Mouse (Mus musculus): Measurements from ENCODE around the gene Mroh3. TPM values are rescaled to one million over a fixed set of nuclear protein-coding genes. Genes with fewer than 3 reads are reported as not detected.

The Mroh3 gene
- polyA plus RNA-seq, 1 experiment from 2014 or later = not detected

DNA sequence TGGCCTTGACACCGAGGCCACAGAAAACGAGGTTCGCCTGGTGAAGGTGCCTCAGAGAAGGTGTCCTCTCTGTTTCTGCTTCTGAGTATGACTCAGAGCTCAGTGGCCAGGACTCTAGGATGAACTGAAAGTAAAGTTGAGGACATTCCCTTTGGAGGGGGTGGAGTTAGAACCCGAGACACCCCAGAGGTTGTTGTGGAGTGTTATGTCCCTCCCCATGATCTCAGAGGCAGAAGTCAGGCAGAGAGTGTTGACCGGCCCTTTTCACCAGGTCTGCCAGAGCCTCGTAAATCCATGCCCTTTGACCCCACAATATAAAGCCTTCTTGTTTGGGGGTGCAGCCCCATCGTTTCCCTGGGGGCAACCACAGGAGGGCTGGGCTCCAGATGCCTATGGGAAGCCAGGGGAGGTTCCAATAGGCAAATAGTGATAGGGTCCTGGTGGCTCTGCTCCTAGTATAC lies 75.5 kb downstream of the Mroh3 start:
- 56% methylated on average over 7 of the region's 7 CpGs for WGBS (ENCODE audit: insufficient replicate concordance)
- peaks cover 69% of the 10 kb centered on the region for H3K4me1 ChIP-seq (ENCODE audit: control insufficient read depth, low read depth, low read length)

DNA sequence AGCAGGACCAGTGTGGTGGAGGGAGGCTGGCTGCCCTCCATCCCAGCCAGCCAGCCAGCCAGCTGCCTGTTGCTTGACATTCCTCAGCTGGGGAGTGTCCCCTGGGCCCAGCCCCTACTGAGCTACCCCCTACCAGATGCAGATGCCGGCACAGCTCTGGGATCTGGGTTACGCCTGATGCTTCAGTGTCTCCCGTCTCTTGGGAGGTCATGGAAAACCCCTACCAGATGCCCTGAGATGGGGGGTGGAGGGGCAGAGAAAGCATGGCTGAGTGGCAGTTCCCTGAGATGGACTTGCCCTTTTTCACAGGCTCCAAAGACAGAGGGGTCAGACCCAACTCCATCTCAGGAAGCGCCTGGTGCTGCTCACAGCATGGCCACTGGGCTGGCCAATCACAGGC lies 76.1 kb downstream of the Mroh3 start:
- Histone ChIP-seq H3K9ac (ENCODE audit: low read depth, low read length) (no peak overlapping the region), H3K4me3 (ENCODE audit: low read depth, low read length) (no peak overlapping the region), H3K27ac (ENCODE audit: low read length) (peak overlapping the region; percentile 31), H3K27me3 (ENCODE audit: control insufficient read depth, insufficient read depth, low read depth, low read length) (peaks cover 2% of the 10 kb centered on the region; the same call in 1 of the 2 replicates), H3K36me3 (ENCODE audit: control insufficient read depth, insufficient read depth) (no peaks in the 10 kb centered on the region), H3K4me2 (ENCODE audit: low read depth, low read length) (no peak overlapping the region), H3K4me1 (ENCODE audit: control insufficient read depth, low read depth, low read length) (peaks cover 72% of the 10 kb centered on the region), H3K9me3 (replicated peaks; ENCODE audit: control insufficient read depth, low read length) (no peaks in the 10 kb centered on the region)
- 77% methylated on average over 4 of the region's 4 CpGs for WGBS (ENCODE audit: insufficient replicate concordance)
- no peak for ATAC-seq (ENCODE audit: low read depth)

More for the DNA sequence above, 75.5 kb downstream of the Mroh3 start:
- H3K9ac ChIP-seq (ENCODE audit: low read depth, low read length) = no peak overlapping the region
- no peak for ATAC-seq (ENCODE audit: low read depth)
- no peaks in the 10 kb centered on the region for H3K9me3 ChIP-seq (replicated peaks; ENCODE audit: control insufficient read depth, low read length)
- no peaks in the 10 kb centered on the region for H3K27me3 ChIP-seq (ENCODE audit: control insufficient read depth, insufficient read depth, low read depth, low read length)
- H3K36me3 ChIP-seq (ENCODE audit: control insufficient read depth, insufficient read depth) = no peaks in the 10 kb centered on the region
- peak overlapping the region; percentile 35 for H3K27ac ChIP-seq (ENCODE audit: low read length)
- H3K4me3 ChIP-seq (ENCODE audit: low read depth, low read length) = no peak overlapping the region
- no peak overlapping the region for H3K4me2 ChIP-seq (ENCODE audit: low read depth, low read length)

DNA sequence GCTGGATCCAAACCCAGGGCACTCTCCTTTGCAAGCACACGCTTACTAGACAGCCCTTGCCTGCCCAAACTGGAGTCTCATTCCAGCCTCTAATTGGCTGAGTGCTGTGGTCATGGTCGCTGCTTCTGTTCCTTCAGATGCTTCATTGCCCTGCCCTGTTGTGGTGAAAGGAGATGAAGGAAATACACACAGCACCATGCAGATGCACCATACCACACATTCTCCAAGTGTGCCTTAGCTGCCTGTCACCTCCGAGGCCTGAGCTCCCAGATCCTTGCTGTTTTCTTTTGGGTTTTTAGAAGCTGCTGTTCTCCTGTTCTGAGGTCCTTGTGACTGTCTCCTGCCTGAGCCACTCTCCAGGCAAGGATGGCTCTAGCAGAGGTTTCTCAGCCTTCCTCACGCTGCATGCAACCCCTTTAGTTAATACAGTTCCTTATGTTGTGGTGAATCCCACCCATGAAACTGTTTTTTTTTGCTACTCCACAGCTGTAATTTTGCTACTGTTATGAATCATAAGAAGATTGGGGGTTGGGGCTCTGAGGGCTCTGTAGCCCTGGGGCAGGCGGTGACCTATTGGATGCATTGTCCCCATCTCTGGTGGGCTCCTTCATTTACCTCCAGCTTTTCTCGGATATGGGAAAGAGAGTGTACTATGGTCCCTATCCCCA lies 76.7 kb downstream of the Mroh3 start:
- Histone ChIP-seq H3K9ac (ENCODE audit: low read depth, low read length) (no peak overlapping the region), H3K4me2 (ENCODE audit: low read depth, low read length) (no peak overlapping the region)
- ATAC-seq (ENCODE audit: low read depth) = no peak

DNA sequence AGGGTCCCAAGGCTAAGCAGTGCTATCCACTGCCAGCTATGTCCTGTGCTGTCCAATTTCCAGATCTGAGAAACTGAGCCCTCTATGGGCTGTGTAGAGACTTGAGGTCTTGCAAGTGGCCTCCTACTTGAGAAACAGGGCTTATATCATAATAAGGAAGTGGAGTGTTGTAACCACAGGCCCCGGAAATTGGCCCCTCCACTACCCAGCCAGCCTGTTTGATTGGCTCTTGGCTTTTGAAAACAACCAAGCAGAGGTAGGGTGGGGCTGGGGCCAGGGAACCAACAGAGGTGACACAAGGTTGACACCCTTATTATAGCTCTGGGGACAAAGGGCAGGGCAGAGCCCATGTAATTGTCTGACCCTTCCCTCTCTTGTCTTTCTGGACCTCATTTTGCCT lies 77.6 kb downstream of the Mroh3 start:
- Histone ChIP-seq H3K27ac (ENCODE audit: low read length) (peak overlapping the region; percentile 70), H3K36me3 (ENCODE audit: control insufficient read depth, insufficient read depth) (no peaks in the 10 kb centered on the region), H3K27me3 (ENCODE audit: control insufficient read depth, insufficient read depth, low read depth, low read length) (peaks cover 3% of the 10 kb centered on the region), H3K4me3 (ENCODE audit: low read depth, low read length) (no peak overlapping the region), H3K4me2 (ENCODE audit: low read depth, low read length) (peak overlapping the region; percentile 25), H3K4me1 (ENCODE audit: control insufficient read depth, low read depth, low read length) (peaks cover 68% of the 10 kb centered on the region), H3K9ac (ENCODE audit: low read depth, low read length) (no peak overlapping the region; the same call in 1 of the 2 replicates), H3K9me3 (replicated peaks; ENCODE audit: control insufficient read depth, low read length) (no peaks in the 10 kb centered on the region)
- 4% methylated on average over 1 of the region's 1 CpGs for WGBS (ENCODE audit: insufficient replicate concordance)
- ATAC-seq (ENCODE audit: low read depth) = peak; percentile 69

More for the DNA sequence above, 76.7 kb downstream of the Mroh3 start:
- Histone ChIP-seq H3K4me3 (ENCODE audit: low read depth, low read length) (no peak overlapping the region), H3K9me3 (replicated peaks; ENCODE audit: control insufficient read depth, low read length) (no peaks in the 10 kb centered on the region), H3K27ac (ENCODE audit: low read length) (no peak overlapping the region), H3K36me3 (ENCODE audit: control insufficient read depth, insufficient read depth) (no peaks in the 10 kb centered on the region), H3K4me1 (ENCODE audit: control insufficient read depth, low read depth, low read length) (peaks cover 72% of the 10 kb centered on the region), H3K27me3 (ENCODE audit: control insufficient read depth, insufficient read depth, low read depth, low read length) (peaks cover 3% of the 10 kb centered on the region; the same call in 1 of the 2 replicates)
- 51% methylated on average over 6 of the region's 6 CpGs for WGBS (ENCODE audit: insufficient replicate concordance)

DNA sequence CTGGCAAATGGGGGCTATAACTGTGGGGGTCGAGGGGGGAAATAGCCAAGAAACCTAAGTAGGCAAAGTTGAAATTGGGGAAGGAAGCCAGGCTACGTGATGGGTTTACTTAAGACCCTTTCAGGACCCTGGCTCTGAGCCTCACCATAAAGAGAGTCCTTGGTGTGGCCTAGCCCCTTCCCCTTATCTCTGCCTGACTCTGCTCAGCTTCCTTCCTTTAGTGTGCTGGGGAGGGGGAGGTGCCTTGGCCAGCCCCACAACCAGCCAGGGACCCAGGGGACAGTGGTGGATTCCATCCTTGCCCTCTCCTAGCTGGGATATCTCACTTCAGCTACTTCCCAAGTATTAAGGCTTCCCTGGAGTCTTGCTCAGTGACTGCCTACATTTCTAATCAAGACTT lies 78.1 kb downstream of the Mroh3 start:
- Histone ChIP-seq H3K9ac (ENCODE audit: low read depth, low read length) (no peak overlapping the region; the same call in 1 of the 2 replicates), H3K4me3 (ENCODE audit: low read depth, low read length) (no peak overlapping the region), H3K9me3 (replicated peaks; ENCODE audit: control insufficient read depth, low read length) (no peaks in the 10 kb centered on the region), H3K4me1 (ENCODE audit: control insufficient read depth, low read depth, low read length) (peaks cover 64% of the 10 kb centered on the region), H3K27ac (ENCODE audit: low read length) (peak overlapping the region; percentile 70), H3K4me2 (ENCODE audit: low read depth, low read length) (peak overlapping the region; percentile 15), H3K27me3 (ENCODE audit: control insufficient read depth, insufficient read depth, low read depth, low read length) (peaks cover 3% of the 10 kb centered on the region), H3K36me3 (ENCODE audit: control insufficient read depth, insufficient read depth) (no peaks in the 10 kb centered on the region)
- 17% methylated on average over 2 of the region's 2 CpGs for WGBS (ENCODE audit: insufficient replicate concordance)
- ATAC-seq (ENCODE audit: low read depth) = no peak

DNA sequence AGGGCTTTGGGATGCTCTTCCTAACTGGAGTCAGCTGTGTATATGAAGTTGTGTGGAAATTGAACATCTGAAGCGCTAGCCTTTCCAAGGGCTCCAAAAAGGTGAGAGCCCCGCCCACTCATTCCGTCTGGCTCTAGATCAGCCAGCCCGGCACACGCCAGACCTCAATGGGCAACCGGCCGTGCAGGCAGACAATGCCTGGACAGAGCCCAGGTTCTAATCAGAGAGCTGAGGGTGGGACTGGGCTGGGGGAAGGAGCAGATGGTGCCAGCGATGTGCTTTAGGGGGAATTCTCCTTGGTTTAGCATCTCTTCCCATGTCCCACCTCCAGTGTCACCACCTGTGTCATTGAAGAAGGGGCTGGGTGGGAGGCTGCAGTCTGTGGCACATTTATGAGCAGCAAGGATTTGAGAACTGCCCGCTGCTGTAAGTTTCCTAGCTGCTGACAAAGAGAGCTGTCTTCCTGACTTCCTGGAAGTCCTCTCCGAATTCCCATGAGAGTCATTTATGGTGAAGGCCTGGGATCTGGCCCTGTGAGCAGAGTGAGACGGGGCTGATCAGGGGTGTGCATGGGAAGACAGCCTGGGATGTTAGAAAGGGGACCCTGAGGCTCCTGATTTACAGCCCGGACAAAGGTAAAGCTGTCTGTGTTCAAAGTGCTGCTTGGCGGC lies 78.9 kb downstream of the Mroh3 start:
- WGBS (ENCODE audit: insufficient replicate concordance) = 44% methylated on average over 13 of the region's 13 CpGs
- no peaks in the 10 kb centered on the region for H3K36me3 ChIP-seq (ENCODE audit: control insufficient read depth, insufficient read depth)
- H3K9ac ChIP-seq (ENCODE audit: low read depth, low read length) = no peak overlapping the region
- H3K9me3 ChIP-seq (replicated peaks; ENCODE audit: control insufficient read depth, low read length) = no peaks in the 10 kb centered on the region
- peaks cover 3% of the 10 kb centered on the region for H3K27me3 ChIP-seq (ENCODE audit: control insufficient read depth, insufficient read depth, low read depth, low read length)
- ATAC-seq (ENCODE audit: low read depth) = no peak
- H3K27ac ChIP-seq (ENCODE audit: low read length) = no peak overlapping the region
- H3K4me3 ChIP-seq (ENCODE audit: low read depth, low read length) = no peak overlapping the region
- H3K4me2 ChIP-seq (ENCODE audit: low read depth, low read length) = no peak overlapping the region
- H3K4me1 ChIP-seq (ENCODE audit: control insufficient read depth, low read depth, low read length) = peaks cover 56% of the 10 kb centered on the region

DNA sequence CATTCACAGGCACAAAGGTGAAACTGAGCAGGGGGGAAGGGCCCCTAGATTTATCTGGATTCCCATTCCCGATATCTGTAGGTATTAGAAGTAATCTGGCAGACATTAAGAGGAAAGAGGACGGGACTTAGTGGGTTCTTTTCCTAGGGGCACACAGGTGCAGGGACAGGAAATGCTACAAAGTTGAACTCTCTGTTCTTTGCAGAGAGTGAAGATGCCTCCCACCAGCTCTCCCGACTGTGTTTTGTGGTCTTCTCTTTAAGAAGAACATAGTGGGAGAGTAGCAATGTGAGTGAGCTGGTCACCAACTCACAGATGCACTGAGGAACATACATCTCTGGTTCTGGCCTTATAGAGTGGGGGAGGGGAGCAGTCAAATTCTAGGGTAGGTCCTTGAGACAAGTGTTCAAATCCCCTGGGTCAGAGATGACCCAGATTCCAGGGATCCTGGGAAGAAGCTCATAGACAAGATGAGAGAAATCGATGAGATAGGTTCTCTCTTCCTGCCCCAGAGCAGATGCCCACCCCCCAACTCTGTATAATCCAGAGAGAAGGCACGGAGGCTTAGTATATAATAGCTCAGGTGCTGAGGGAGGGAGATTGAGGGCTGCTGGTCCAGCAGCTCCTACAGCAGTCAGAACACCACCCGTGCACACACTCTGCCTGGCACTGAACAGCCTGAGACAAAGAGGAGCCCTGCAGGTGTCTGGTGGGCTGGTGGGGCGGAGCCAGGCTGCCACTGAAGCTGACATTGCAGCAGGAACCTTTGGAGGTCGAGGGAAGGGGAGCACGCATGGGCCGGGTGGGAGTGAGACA lies 80.0 kb downstream of the Mroh3 start:
- Histone ChIP-seq H3K27me3 (ENCODE audit: control insufficient read depth, insufficient read depth, low read depth, low read length) (peaks cover 3% of the 10 kb centered on the region), H3K36me3 (ENCODE audit: control insufficient read depth, insufficient read depth) (no peaks in the 10 kb centered on the region), H3K9me3 (replicated peaks; ENCODE audit: control insufficient read depth, low read length) (no peaks in the 10 kb centered on the region), H3K4me3 (ENCODE audit: low read depth, low read length) (peak overlapping the region; percentile 69), H3K4me2 (ENCODE audit: low read depth, low read length) (peak overlapping the region; percentile 93), H3K4me1 (ENCODE audit: control insufficient read depth, low read depth, low read length) (peaks cover 45% of the 10 kb centered on the region), H3K9ac (ENCODE audit: low read depth, low read length) (no peak overlapping the region), H3K27ac (ENCODE audit: low read length) (no peak overlapping the region)
- ATAC-seq (ENCODE audit: low read depth) = no peak
- 32% methylated on average over 10 of the region's 10 CpGs for WGBS (ENCODE audit: insufficient replicate concordance)

Measured in liver, embryonic 16.5 days (tissue).